Mouse (Mus musculus): ENCODE results near the gene Xk. TPM values are rescaled to one million over a fixed set of nuclear protein-coding genes. Genes with fewer than 3 reads are reported as not detected.
"Not testable (repeated sequence)": the region's sequence is repeated elsewhere in the genome, so short reads cannot be mapped to it uniquely, and the experiment has no call there.

The Xk gene
- polyA plus RNA-seq, 1 experiment from 2014 or later = 2.1 TPM

DNA sequence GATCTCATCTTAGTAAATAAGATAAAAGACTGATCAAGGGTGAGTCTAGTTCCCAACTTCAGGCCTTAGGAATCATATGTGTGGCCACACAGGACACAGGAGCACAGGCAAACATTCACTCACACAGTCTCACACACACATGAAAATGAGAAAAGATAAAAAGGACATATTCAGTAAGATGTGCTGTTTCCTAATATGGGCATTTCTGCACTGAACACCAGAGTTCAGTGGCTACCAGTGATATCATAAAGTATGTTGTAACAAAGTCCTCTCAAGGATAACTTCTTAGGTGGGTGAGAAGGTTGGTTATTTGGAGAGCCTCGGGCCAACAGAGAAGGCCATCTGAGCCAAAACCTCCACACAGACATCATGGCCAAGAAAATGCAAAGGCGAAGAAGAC is 77.8 kb downstream of the Xk start, which contains the start of gene H2al1k:
H2al1k (plus strand) TSS at position 301 of the 400 bp plus-strand sequence.
- DNase-seq (ENCODE audit: low spot score); H3K9me3 ChIP-seq; H3K27me3 ChIP-seq (ENCODE audit: insufficient read depth, poor library complexity, severe bottlenecking); H3K4me3 ChIP-seq; H3K36me3 ChIP-seq; H3K27ac ChIP-seq; H3K4me1 ChIP-seq (replicated peaks): not testable (repeated sequence)
- no CpG with 5 or more reads among the region's 2 CpGs for WGBS

Other genes starting within 250 kb of the Xk start
- gene Fthl17e, start 239.3 kb upstream of the Xk start, polyA plus RNA-seq (2016; fragmentation: Nextera tagmentation; extraction: Ambion mirVana) = not detected in 2 replicates
- gene Fthl17f, start 209.7 kb upstream of the Xk start, polyA plus RNA-seq (2016; fragmentation: Nextera tagmentation; extraction: Ambion mirVana) = not detected in 2 replicates
- gene 4930402K13Rik, start 168.2 kb upstream of the Xk start, polyA plus RNA-seq (2016; fragmentation: Nextera tagmentation; extraction: Ambion mirVana) = not detected in 2 replicates
- gene Lancl3, start 72.9 kb upstream of the Xk start, polyA plus RNA-seq (2016; fragmentation: Nextera tagmentation; extraction: Ambion mirVana) = 0.55 and 0.91 TPM in 2 replicates
- not detected in 2 replicates for gene Gm14862, start 15.9 kb upstream of the Xk start, polyA plus RNA-seq (2016; fragmentation: Nextera tagmentation; extraction: Ambion mirVana)
- not detected in 2 replicates for gene H2al1m, start 11.0 kb downstream of the Xk start, polyA plus RNA-seq (2016; fragmentation: Nextera tagmentation; extraction: Ambion mirVana)
- not detected in 2 replicates for gene H2al1k, start 77.9 kb downstream of the Xk start, polyA plus RNA-seq (2016; fragmentation: Nextera tagmentation; extraction: Ambion mirVana)
- 0.41 and 0.84 TPM in 2 replicates for gene Cybb, start 215.0 kb downstream of the Xk start, polyA plus RNA-seq (2016; fragmentation: Nextera tagmentation; extraction: Ambion mirVana)

Data from hindbrain, embryonic 10.5 days (tissue).